Mouse (Mus musculus) urinary bladder, postnatal 14 days (tissue): Measurements from ENCODE around the gene Nr1d1.

Experiments
- DNase-seq: peaks from one replicate; pipeline ENCODE4 v3.0.0; 2021; ENCODE audit warnings: low spot score

Nr1d1 gene

GRCm38 (mm10) chr11:98770096-98770975 lies 4.8 kb downstream of the Nr1d1 start:
- DNase-seq = no peak

- no peak for DNase-seq
These were observed 5.9 kb downstream of the Nr1d1 start for GRCm38 (mm10) chr11:98769007-98769954.

- no peak for DNase-seq
These were observed 6.8 kb downstream of the Nr1d1 start for GRCm38 (mm10) chr11:98768127-98769006.

GRCm38 (mm10) chr11:98767713-98768112 lies 7.4 kb downstream of the Nr1d1 start:
- no peak for DNase-seq

- no peak for DNase-seq
These were observed 7.9 kb downstream of the Nr1d1 start for GRCm38 (mm10) chr11:98767276-98767675.

- DNase-seq = no peak
These were observed 8.3 kb downstream of the Nr1d1 start for GRCm38 (mm10) chr11:98766816-98767215.

- DNase-seq = no peak
These were observed 8.8 kb downstream of the Nr1d1 start for GRCm38 (mm10) chr11:98766346-98766745.

GRCm38 (mm10) chr11:98765421-98766309 lies 9.5 kb downstream of the Nr1d1 start:
- no peak for DNase-seq

- no peak for DNase-seq
These were observed 10.4 kb downstream of the Nr1d1 start for GRCm38 (mm10) chr11:98764746-98765145.

- DNase-seq = no peak
These were observed 11.0 kb downstream of the Nr1d1 start for GRCm38 (mm10) chr11:98764091-98764490.

GRCm38 (mm10) chr11:98763502-98763861 lies 11.7 kb downstream of the Nr1d1 start:
- no peak for DNase-seq

- no peak for DNase-seq
These were observed 12.2 kb downstream of the Nr1d1 start for GRCm38 (mm10) chr11:98762756-98763501.

GRCm38 (mm10) chr11:98761939-98762338 lies 13.2 kb downstream of the Nr1d1 start:
- no peak for DNase-seq

- no peak for DNase-seq
These were observed 18.4 kb downstream of the Nr1d1 start for GRCm38 (mm10) chr11:98756711-98757110.

- DNase-seq = no peak
These were observed 19.3 kb downstream of the Nr1d1 start for GRCm38 (mm10) chr11:98755726-98756380.

- DNase-seq = no peak
These were observed 20.4 kb downstream of the Nr1d1 start for GRCm38 (mm10) chr11:98754621-98755181.

- DNase-seq = no peak
These were observed 20.9 kb downstream of the Nr1d1 start for GRCm38 (mm10) chr11:98754151-98754620.

- no peak for DNase-seq
These were observed 21.9 kb downstream of the Nr1d1 start for GRCm38 (mm10) chr11:98753264-98753663.

GRCm38 (mm10) chr11:98752562-98753140 lies 22.5 kb downstream of the Nr1d1 start:
- DNase-seq = no peak
